Mouse (Mus musculus) Muller cell, postnatal 12 days (primary cell): Measurements from ENCODE around the gene Spats2.

Experiments
- DNase-seq: peaks from one replicate; pipeline ENCODE4 v3.0.0-alpha.2; 2015; ENCODE audit errors: inconsistent ontology term

The Spats2 gene

DNA sequence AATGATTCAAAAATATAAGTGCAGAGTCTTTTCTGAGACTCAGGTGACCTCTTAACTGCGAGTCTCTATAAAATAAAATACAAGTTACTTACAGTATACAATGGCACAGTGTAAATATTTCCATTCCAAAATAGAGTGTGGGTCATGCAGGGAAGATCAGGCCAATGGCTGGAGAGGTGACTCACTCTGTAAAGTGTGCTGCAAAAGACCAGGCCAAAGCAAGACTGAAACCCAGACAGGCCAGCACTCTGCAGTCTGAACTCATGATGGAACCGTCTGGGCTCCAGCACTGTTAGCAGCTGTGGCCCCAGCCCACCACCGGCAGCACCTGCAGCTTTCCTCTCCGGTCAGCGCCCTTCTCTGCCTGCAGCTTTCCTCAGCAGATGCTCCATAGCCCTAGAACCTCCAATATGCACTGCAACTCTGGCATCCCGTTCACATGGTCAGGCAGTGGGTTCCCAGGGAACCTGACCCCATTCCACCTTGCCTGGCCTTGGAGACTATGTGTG, 129.6 kb downstream of the Spats2 start:
- peak; percentile 28 for DNase-seq

- DNase-seq: no peak
These were observed 133.5 kb downstream of the Spats2 start for GRCm38 (mm10) chr15:99259167-99259729.

DNA sequence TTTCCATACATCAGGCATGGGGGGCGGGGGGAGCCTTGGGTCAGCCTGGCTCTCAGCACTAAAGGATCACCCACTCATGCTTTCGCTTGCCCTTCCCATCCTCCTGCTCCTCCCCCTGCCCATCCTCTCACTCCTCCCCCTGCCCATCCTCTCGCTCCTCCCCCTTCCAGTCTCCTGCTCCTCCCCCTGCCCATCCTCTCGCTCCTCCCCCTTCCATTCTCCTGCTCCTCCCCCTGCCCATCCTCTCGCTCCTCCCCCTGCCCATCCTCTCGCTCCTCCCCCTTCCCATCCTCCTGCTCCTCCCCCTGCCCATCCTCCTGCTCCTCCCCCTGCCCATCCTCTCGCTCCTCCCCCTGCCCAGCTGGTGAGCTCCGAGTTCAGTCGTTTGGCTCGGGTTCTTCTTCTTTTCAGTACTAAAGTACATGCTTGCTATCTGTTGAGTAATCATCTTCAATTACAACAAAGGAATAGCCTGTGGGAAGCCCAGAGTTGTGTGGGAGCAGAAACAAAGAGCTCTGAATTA, 134.1 kb downstream of the Spats2 start:
- peak; percentile 96 for DNase-seq

- DNase-seq: no peak
These were observed 137.0 kb downstream of the Spats2 start for GRCm38 (mm10) chr15:99262702-99263101.
